Mouse (Mus musculus) Patski (cell line): ENCODE results near the gene 6430531B16Rik. TPM values are rescaled to one million over a fixed set of nuclear protein-coding genes. Genes with fewer than 3 reads are reported as not detected.

Experiments
- ATAC-seq: fragments of 100-300 bp; one replicate; pipeline ENCODE4 v1.8.0; 2021
- CTCF ChIA-PET: fragments of 350-600 bp; sonication (Branson Sonifier 250); formaldehyde crosslinking; loops from one replicate; lab custom pipeline; 2022; ENCODE audit warnings: inconsistent platforms; lab: Charles Lee
- POLR2A ChIA-PET: fragments of 350-600 bp; sonication (Branson Sonifier 250); formaldehyde crosslinking; loops from one replicate; lab custom pipeline; 2022; ENCODE audit warnings: antibody characterized with exemption, inconsistent platforms; lab: Charles Lee
- DNase-seq: peaks from one replicate; pipeline ENCODE4 v3.0.0-alpha.2; 2011; ENCODE audit warnings: low read depth, low spot score
- H3K27me3 ChIP-seq: fragments of 371-371 bp; one replicate; pipeline ENCODE4 v1.5.1; 2021
- CTCF ChIP-seq: fragments of 100-300 bp; IDR thresholded peaks from one replicate; pipeline ENCODE4 v1.5.1; 2021
- in situ Hi-C: fragments of 300-500 bp; cut with MboI; formaldehyde crosslinking; loops from 3 replicates; pipeline ENCODE4 v1.11.1; 2018; ENCODE audit warnings: low pct_unique_long_range_greater_than_20kb, mixed read lengths
- polyA plus RNA-seq: library from polyadenylated mRNA; unstranded; gene quantifications from one replicate; pipeline ENCODE4 v1.2.3, GENCODE M21; 2021

The 6430531B16Rik gene
- 0.18 TPM for polyA plus RNA-seq

DNA sequence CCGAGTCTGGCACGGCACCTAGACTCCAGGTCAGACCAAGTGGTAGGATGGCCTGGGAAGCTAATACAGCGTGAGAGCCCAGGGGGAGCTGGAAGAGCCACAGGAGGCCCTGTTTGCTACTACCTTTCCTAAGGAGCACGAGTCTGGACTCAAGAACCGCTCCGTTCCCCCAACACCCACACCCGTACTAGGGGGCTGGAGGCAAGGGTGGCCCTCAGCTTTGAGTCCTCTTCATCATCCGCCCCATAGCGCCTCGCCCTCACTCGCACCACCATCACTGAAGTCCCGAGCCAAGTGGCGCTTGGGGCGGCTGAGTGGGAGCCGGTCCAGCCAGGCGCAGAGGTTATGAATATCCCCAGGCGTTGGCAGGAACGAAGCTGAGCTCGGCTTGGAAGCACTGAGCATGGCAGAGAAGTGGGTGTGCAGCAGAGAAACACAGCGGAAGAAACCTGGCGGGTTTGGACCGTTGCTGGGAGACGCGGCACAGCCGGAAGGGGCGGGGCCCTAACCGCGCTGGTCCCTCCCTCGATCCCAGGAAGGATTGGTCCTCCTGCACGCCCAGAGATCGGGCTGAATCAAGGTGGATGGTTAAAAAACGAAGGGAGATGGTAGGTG, at the start of gene 6430531B16Rik:
Gene 6430531B16Rik (minus strand): TSS at position 478 of the 615 bp plus-strand sequence.
- H3K27me3 ChIP-seq, result no peaks in the 10 kb centered on the region
- DNase-seq, result no peak
- ATAC-seq, result no peak
- ChIA-PET POLR2A (no interaction called here), CTCF (interaction anchor here (3.0 kb wide), 1 partner anchor 16 kb away, joined by 14 read pairs; no protein-coding TSS in a partner anchor)
- TF ChIP-seq CTCF, result no peak
- in situ Hi-C loops, result no loop called here

DNA sequence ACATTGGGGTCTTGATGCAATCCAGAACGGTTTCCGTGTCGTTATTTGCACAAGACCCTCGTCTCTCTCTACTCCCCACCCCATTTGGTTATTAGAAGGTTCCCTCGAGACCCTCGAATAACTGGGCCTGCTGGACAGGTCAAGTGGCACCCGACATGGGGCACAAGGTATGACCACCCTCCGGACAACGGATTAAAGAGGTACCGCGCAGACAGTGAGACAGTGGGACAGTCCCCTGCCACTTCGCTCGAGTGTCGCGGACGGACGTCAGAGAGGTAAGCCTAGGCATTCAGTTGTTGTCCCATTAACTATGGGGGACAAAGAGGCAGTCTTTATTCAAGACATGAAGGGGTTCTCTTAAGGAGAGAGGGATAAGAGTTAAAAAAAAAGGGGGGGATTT, 32.8 kb upstream of the 6430531B16Rik start:
- CTCF ChIA-PET, result no interaction called here
- POLR2A ChIA-PET, result no interaction called here
- no peaks in the 10 kb centered on the region for H3K27me3 ChIP-seq
- TF ChIP-seq CTCF, result no peak
- in situ Hi-C loops, result no loop called here
- DNase-seq, result no peak
- no peak for ATAC-seq

DNA sequence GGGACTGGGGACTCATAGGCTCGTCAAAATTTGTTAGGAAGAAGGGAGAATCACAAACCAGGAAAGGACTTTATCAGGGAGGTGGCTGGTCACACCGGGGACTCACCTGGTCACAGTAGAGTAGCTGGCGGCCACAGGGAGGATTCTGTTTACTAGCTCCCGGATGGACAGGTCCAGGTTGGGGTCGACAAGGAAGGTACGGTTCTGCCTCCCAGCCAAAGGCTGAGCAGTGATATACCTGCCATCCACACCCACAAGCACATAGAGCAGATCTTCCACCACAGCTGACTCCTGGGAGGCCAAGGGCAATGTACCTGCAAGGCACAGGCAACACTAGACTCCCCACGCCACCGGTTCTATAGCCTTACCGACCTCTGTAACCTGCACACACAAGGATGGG, 29.2 kb upstream of the 6430531B16Rik start:
- DNase-seq, result no peak
- ATAC-seq, result no peak
- POLR2A ChIA-PET, result interaction anchor here (0.5 kb wide), 1 partner anchor 304 kb away, joined by 4 read pairs; no protein-coding TSS in a partner anchor
- no peaks in the 10 kb centered on the region for H3K27me3 ChIP-seq
- no peak for TF ChIP-seq CTCF
- in situ Hi-C loops, result no loop called here
- CTCF ChIA-PET, result interaction anchor here (1.4 to 1.8 kb wide), 2 partner anchors 9 to 13 kb away, joined by 3 to 10 read pairs; no protein-coding TSS in a partner anchor

DNA sequence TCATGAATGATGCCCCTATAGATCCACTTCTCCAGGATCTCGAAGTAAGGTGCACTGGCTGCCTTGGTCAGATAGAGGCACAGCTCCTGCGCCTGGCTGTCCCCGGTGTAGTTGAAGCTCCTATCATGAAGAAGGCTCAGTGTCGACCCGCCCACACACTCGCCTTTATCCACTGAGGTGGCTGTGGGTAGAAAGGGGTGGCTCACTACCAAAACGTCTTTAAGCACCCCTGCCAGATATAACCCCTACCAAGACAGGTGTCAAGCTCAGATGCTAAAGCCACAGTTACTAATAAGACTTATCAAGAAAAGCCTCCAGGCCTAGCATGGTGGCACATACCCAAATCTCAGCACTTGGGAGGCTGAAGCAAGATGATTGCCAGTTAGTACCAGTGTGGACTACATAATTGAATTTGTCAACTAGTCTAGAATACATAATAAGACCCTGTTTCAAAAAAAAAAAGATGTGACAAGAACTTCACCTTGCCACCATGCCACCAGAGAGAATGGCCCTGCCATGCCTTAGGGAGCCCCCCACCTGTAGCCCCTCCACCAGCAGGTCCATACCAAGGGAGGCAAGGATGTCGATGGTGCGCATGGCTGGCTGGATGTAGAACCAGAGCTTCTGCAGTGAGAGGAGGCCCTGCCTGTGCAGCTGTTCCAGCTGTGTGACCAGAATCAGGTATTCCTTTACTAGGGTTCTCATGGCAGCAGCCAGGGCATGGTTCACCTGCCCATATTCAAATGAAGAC, 28.5 kb upstream of the 6430531B16Rik start:
- DNase-seq (no peak), ATAC-seq (no peak)
- POLR2A ChIA-PET, result interaction anchor here (0.6 kb wide), 1 partner anchor 27 kb away, joined by 3 read pairs; no protein-coding TSS in a partner anchor
- in situ Hi-C loops, result no loop called here
- H3K27me3 ChIP-seq, result no peaks in the 10 kb centered on the region
- TF ChIP-seq CTCF, result no peak
- CTCF ChIA-PET, result interaction anchor here (1.4 to 1.8 kb wide), 2 partner anchors 8 to 12 kb away, joined by 3 to 10 read pairs; no protein-coding TSS in a partner anchor

DNA sequence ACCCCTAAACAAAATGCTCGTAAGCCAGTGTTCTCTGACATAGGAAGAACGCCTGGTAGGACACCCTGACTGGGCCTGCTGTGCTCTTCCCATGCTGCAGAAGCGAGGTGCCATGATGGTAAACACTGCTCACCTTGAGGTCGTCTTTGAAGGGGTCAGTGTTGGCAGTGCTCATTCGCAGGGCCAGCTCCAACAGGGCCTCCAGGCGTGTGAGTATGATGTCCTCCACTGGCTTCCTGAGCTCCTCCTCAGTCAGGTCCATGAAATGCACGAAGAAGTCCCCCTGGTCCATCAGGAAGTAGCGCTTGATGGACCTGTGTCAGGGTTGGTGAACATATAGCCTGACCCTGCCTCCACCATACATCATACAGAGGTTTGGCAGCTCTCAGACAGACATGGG, 26.1 kb upstream of the 6430531B16Rik start:
- DNase-seq (no peak), ATAC-seq (no peak)
- in situ Hi-C loops, result no loop called here
- H3K27me3 ChIP-seq, result no peaks in the 10 kb centered on the region
- ChIA-PET POLR2A (no interaction called here), CTCF (interaction anchor here (1.1 to 1.2 kb wide), 2 partner anchors 12 to 35 kb away, joined by 3 read pairs; no protein-coding TSS in a partner anchor)
- no peak for TF ChIP-seq CTCF

- no peak for TF ChIP-seq CTCF
- ChIA-PET CTCF (interaction anchor here (1.6 kb wide), 1 partner anchor 31 kb away, joined by 3 read pairs; no protein-coding TSS in a partner anchor), POLR2A (no interaction called here)
- no peak for DNase-seq
- in situ Hi-C loops, result no loop called here
- no peak for ATAC-seq
- no peaks in the 10 kb centered on the region for H3K27me3 ChIP-seq
Observed at GRCm38 (mm10) chr7:140001086-140001740, 22.7 kb upstream of the 6430531B16Rik start.

DNA sequence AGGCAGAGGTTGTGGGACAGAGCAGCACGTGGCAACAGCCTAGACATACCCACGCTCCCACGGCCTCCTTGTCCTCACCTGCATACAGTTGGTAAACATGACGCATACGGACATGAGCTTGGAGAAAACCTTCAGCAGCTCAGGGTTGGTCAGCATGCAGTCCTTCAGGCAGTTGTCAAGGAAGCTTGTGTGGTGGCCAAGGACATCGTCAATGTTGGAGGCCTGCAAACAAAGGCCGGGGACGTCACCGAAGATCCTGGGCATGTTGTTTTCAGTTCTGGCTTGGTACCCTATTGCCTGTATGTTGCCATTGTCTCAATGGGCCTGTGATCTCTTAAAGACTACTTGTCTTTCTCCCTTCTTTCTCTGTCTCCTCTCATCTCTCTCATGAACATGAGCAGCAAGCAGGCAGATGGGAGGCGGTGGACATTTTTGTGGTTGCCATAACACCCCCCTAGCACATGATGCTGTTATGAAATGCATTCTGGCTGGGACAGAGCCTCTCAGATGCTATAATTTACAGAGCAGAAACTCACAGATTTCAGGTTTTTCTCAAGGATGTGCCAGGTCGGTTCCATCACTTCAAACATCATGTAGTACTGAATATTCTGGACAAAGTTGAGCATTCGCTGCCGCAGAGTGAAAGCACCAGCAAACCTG, 20.3 kb upstream of the 6430531B16Rik start:
- in situ Hi-C loops, result loop anchor here (5.0 to 10.0 kb wide), 2 partner anchors 37 to 94 kb away; no protein-coding TSS in a partner anchor

DNA sequence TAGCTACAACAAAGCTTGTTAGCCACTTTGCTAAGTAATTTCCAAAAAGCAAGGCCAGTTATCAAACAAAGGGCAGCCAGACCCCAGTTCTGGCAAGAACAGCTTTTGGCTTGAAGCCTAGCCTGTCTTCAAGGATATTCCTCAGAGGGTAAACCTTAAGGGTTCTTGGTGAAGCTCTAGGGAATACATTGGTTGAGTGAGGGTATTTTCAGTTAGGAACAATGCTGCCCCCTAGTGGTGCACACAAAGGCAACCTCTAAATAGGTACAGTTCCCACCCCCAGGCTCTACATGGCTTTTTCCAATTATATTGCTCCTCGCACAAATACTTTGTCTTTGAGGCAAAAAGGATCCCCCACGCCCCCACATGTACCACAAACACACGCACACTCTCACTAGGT, 16.1 kb upstream of the 6430531B16Rik start:
- ATAC-seq, result peak; percentile 60

More for the DNA sequence above, 20.3 kb upstream of the 6430531B16Rik start:
- TF ChIP-seq CTCF, result no peak
- ChIA-PET CTCF (interaction anchor here (1.2 kb wide), 1 partner anchor 9 kb away, joined by 3 read pairs; no protein-coding TSS in a partner anchor), POLR2A (no interaction called here)
- no peak for DNase-seq
- ATAC-seq, result no peak
- no peaks in the 10 kb centered on the region for H3K27me3 ChIP-seq

GRCm38 (mm10) chr7:139994202-139994601, 15.6 kb upstream of the 6430531B16Rik start:
- DNase-seq (no peak), ATAC-seq (no peak)
- in situ Hi-C loops, result loop anchor here (10.0 kb wide), 1 partner anchor 89 kb away; no protein-coding TSS in a partner anchor
- H3K27me3 ChIP-seq, result no peaks in the 10 kb centered on the region
- ChIA-PET POLR2A (no interaction called here), CTCF (interaction anchor here (0.7 to 7.4 kb wide), 16 partner anchors 8 to 310 kb away, joined by 3 to 113 read pairs (median 4); partner anchors contain the start of gene 6430531B16Rik)
- no peak for TF ChIP-seq CTCF

More for the DNA sequence above, 16.1 kb upstream of the 6430531B16Rik start:
- in situ Hi-C loops, result loop anchor here (5.0 to 10.0 kb wide), 2 partner anchors 32 to 90 kb away; no protein-coding TSS in a partner anchor
- CTCF ChIA-PET, result interaction anchor here (0.7 to 7.4 kb wide), 16 partner anchors 8 to 311 kb away, joined by 3 to 113 read pairs (median 4); partner anchors contain the start of gene 6430531B16Rik
- DNase-seq, result no peak
- TF ChIP-seq CTCF, result no peak
- no peaks in the 10 kb centered on the region for H3K27me3 ChIP-seq
- POLR2A ChIA-PET, result no interaction called here
